Mouse (Mus musculus) gastrocnemius, postnatal 14 days (tissue): ENCODE results near the gene Vegfb. TPM values are rescaled to one million over a fixed set of nuclear protein-coding genes. Genes with fewer than 3 reads are reported as not detected.
A peak's percentile ranks its signal among the peaks of the same experiment; 100 is the strongest.

ENCODE experiments used
- DNase-seq: peaks from one replicate; pipeline ENCODE4 v3.0.0; 2021; ENCODE audit warnings: mixed read lengths
- intact Hi-C: fragments of 180-260 bp; cut with DNase I; formaldehyde crosslinking; loops from one replicate; pipeline ENCODE4 v1.15.1; 2025; ENCODE audit warnings: low total_unique reads
- total RNA-seq, 2 experiments: library from RNA; stranded (reverse); gene quantifications; 2 replicates each; pipeline ENCODE4 v1.2.3; 2021

The Vegfb gene
- total RNA-seq, 2 experiments from 2014 or later, result 90.8 to 118 TPM

- intact Hi-C loops, result no loop called here
- peak; percentile 86 for DNase-seq
Measured at GRCm38 (mm10) chr19:6975537-6976521, 11.6 kb downstream of the Vegfb start, which contains the start of gene Plcb3. Gene Plcb3 (minus strand): TSS chr19:6976470.

GRCm38 (mm10) chr19:6974211-6975205 is 12.9 kb downstream of the Vegfb start, which contains the start of gene Ppp1r14b:
Gene Ppp1r14b (plus strand): TSS chr19:6974968.
- intact Hi-C loops, result no loop called here
- peak; percentile 90 for DNase-seq

- intact Hi-C loops, result no loop called here
- DNase-seq, result no peak
Measured at GRCm38 (mm10) chr19:6973581-6974190, 13.8 kb downstream of the Vegfb start.

DNA sequence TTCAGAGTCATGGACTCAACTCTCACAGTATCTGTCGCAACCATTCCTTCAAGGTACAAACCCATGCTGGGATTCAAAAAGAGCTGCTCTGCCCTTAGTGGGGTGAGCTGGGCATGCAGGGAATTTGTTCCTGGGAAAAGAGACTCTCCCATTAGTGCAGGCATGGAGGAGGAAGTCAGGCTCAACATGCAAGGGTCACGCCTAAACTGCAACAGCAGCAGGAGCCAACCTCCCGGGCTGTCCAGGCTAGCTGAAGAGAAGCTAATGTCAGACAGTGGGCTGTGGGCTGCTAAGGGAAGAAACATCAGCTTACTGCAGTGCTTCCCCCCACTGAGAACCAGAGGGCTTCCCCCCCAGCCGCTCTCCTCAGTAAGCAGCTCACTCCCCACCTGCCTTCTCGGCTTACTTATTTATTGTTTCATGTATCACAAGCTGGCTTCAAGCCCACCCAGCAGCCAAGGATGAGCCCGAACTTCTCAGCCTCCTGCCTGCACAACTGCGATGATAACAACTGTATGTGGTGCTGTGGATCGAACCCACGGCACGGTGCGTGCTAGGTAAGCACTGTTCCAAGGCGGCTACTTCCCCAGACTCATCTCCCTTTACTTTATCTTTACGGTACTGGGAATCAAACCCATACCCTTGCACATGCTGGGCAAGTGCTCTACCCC is 15.1 kb downstream of the Vegfb start:
- intact Hi-C loops, result no loop called here
- DNase-seq, result no peak

GRCm38 (mm10) chr19:6971644-6972043 is 15.8 kb downstream of the Vegfb start:
- intact Hi-C loops, result no loop called here
- no peak for DNase-seq

DNA sequence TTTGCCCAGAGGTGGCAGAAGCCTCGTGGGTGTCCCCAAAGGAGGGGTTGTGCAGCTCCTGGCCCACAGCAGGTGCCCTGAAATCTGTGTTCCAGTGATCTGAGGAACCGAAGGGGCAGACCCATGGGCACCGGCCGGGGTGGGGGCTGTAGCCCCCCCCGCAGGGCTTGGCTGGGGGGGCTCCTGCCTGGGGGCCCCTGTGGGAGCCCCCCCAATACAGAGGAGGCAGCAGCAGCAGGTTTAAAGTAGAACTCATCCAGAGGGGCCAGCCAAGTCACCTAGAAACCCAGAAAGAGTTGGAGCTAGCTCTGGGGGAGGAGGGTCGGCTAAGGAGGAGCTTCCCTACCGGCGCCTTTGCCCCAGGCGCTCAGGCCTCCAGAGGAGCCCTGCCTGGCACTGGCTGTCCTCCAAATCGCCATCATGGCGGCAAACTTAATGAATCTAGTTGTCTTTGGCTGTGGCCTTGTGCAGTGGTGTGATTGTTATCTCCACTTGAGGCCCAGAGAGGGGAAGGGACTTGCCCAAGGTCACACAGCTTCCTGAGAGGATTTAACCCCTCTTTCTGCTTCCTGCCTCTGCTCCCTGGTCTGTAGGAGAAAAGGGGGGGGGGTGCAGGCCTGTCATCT is 16.9 kb downstream of the Vegfb start:
- intact Hi-C loops, result no loop called here
- DNase-seq, result no peak

DNA sequence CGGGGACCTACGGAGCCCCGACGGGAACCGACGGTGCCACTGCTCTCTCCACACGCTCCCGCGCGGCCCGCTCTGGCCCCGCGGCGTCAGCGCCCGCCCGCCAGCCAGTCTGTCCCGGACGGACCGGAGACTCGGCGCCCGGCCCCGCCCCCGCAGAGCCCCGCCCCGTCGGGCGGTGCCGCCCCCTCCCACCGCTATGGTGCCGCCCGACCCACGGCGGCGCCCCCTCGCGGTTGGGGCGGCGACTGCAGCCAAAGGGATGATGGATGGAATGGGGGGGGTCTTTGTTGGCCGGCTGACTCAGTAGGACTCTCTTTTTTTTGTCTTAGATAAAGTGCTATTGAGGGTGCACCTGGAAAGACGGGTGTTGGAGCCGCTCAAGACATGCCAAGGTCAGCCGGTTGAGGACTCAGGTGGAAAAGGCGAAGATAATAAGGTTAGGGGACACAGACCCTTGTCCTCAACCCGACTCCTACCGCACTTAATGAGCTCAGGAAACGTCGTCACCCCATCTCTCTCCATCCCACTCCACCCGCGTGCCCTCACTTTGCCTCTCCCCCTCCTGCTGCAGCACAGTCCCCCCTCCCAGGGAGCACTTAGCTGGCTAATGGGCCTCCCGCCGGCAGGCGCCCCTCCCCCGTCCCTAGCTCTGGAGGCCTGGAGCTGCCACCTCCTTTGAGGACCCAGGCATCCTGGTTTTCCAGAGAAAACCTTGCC is 17.6 kb downstream of the Vegfb start:
- DNase-seq, result peak; percentile 80
- intact Hi-C loops, result no loop called here

- DNase-seq, result no peak
- intact Hi-C loops, result no loop called here
Measured at GRCm38 (mm10) chr19:6969291-6969664, 18.2 kb downstream of the Vegfb start.

- intact Hi-C loops, result no loop called here
- DNase-seq, result no peak
Measured at GRCm38 (mm10) chr19:6968491-6969271, 18.8 kb downstream of the Vegfb start.

GRCm38 (mm10) chr19:6956461-6956860 is 31.0 kb downstream of the Vegfb start:
- intact Hi-C loops, result no loop called here
- no peak for DNase-seq

DNA sequence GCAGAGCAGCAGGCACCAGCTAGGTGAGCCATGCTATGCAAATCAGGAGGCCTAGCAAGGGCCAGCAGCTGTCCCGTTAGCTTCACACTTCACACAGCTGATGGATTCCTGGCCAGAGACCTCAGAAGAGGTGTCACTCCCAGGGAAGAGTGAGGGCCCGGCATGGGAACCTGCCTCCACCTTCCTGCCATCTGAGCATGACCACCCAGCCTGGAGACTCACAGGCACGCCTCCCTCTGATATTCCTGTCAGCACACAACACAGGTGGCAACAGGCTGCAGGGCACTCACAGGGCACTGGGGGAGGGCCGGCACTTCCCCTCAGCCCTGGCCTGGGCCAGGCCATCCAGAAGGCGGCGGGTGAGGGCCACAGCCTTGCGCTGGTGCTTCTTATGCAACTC is 32.0 kb downstream of the Vegfb start:
- intact Hi-C loops, result no loop called here

GRCm38 (mm10) chr19:6954046-6954445 is 33.4 kb downstream of the Vegfb start:
- intact Hi-C loops, result no loop called here
- DNase-seq, result peak; percentile 52

More for the DNA sequence above, 32.0 kb downstream of the Vegfb start:
- DNase-seq, result no peak

GRCm38 (mm10) chr19:6952712-6953037 is 34.8 kb downstream of the Vegfb start:
- intact Hi-C loops, result no loop called here
- no peak for DNase-seq

DNA sequence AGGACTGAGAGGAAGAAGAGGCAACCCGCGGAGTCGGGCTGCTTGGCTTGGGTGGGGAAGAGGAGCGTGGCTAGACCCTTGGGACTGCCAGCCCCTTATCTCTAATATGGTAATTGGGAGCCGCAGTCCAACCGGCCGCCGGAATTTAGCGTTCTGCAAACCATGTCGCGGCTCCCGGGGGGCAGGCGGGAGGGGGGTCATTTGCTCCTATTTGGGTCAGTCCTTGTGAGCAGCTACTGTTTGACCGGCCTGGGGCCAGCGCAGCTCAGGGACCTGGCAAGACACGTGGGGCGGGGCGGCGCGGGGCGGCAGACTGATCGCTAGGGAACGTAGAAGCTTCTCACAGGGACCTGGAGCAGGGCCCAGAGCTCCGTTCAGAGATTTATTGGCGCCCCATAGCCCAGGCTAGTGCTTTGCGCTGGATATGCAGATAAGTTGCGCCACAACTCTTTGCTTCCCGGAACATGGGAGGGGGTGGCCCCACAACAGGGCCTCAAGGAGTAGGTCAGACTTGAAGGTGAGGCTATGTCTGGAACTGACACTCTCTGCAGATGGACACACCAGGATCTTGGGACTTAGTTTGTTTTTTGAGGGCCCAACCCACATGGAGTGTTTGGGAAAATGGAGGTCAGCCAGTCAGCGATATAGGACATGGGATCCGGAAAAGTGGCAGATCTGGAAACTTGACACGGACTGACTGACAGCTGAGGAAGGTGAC is 35.3 kb downstream of the Vegfb start:
- intact Hi-C loops, result no loop called here
- peak; percentile 89 for DNase-seq

GRCm38 (mm10) chr19:6951381-6951968 is 36.0 kb downstream of the Vegfb start:
- intact Hi-C loops, result no loop called here

GRCm38 (mm10) chr19:6950613-6951153 is 36.8 kb downstream of the Vegfb start:
- no peak for DNase-seq
- intact Hi-C loops, result no loop called here

More at GRCm38 (mm10) chr19:6951381-6951968, 36.0 kb downstream of the Vegfb start:
- peak; percentile 93 for DNase-seq
